Mouse (Mus musculus) left cerebral cortex, adult 2 months (tissue): ENCODE results near the gene Lbhd2. TPM values are rescaled to one million over a fixed set of nuclear protein-coding genes. Genes with fewer than 3 reads are reported as not detected.

Experiments used
- DNase-seq, 2 experiments: peaks; one replicate each; pipeline ENCODE4 v3.0.0; 2021 to 2022; ENCODE audit warnings: low spot score in 2 of 2, mixed read lengths in 1 of 2; ENCODE audit errors: extremely low spot score in 1 of 2
- H3K27ac ChIP-seq: fragments of 200-600 bp; 2 replicates; pipeline ENCODE4 v1.8.1; 2022
- H3K4me3 ChIP-seq: fragments of 200-600 bp; 2 replicates; pipeline ENCODE4 v1.8.1; 2022
- CTCF ChIP-seq: fragments of 200-600 bp; IDR thresholded peaks from 2 replicates; pipeline ENCODE4 v1.8.1; 2022; ENCODE audit warnings: antibody characterized with exemption, mild to moderate bottlenecking, moderate library complexity
- intact Hi-C: fragments of 180-260 bp; cut with DNase I; formaldehyde crosslinking; loops from one replicate; pipeline ENCODE4 v1.15.1; 2025
- total RNA-seq, 2 experiments: library from RNA; stranded (reverse); gene quantifications; 2 replicates each; pipeline ENCODE4 v1.2.3; 2021

Gene Lbhd2
- total RNA-seq, 2 experiments from 2014 or later, result 1.3 to 2.8 TPM

- no peak for TF ChIP-seq CTCF
- peak within 1 kb of the TSS; percentile 65 for H3K4me3 ChIP-seq
- peak within 1 kb of the TSS; percentile 98 for H3K27ac ChIP-seq
- DNase-seq, result peak; percentile 95 to 96
- intact Hi-C loops, result loop anchor here (2.0 kb wide), 1 partner anchor 45 kb away; no protein-coding TSS in a partner anchor
Observed at GRCm38 (mm10) chr12:111377376-111377973, 29.1 kb upstream of the Lbhd2 start, which contains the start of gene Cdc42bpb. Gene Cdc42bpb, minus strand, starts transcription at chr12:111377718.

GRCm38 (mm10) chr12:111377986-111378490 is 28.6 kb upstream of the Lbhd2 start:
- peak overlapping the region; percentile 98 for H3K27ac ChIP-seq
- TF ChIP-seq CTCF, result no peak
- intact Hi-C loops, result loop anchor here (2.0 kb wide), 1 partner anchor 45 kb away; no protein-coding TSS in a partner anchor
- peak overlapping the region; percentile 65 for H3K4me3 ChIP-seq
- DNase-seq, result no peak

GRCm38 (mm10) chr12:111378812-111379211 is 27.8 kb upstream of the Lbhd2 start:
- H3K4me3 ChIP-seq, result no peak overlapping the region
- H3K27ac ChIP-seq, result peak overlapping the region; percentile 98; the same call in 1 of the 2 replicates
- intact Hi-C loops, result no loop called here

GRCm38 (mm10) chr12:111385883-111386641 is 20.5 kb upstream of the Lbhd2 start:
- no peak for DNase-seq
- TF ChIP-seq CTCF, result no peak
- no peak overlapping the region for H3K4me3 ChIP-seq
- intact Hi-C loops, result no loop called here
- H3K27ac ChIP-seq, result no peak overlapping the region

More at GRCm38 (mm10) chr12:111378812-111379211, 27.8 kb upstream of the Lbhd2 start:
- no peak for DNase-seq
- TF ChIP-seq CTCF, result no peak

- TF ChIP-seq CTCF, result no peak
Observed at GRCm38 (mm10) chr12:111386642-111387120, 19.9 kb upstream of the Lbhd2 start.

GRCm38 (mm10) chr12:111387146-111387545 is 19.5 kb upstream of the Lbhd2 start:
- H3K27ac ChIP-seq, result no peak overlapping the region
- no peak overlapping the region for H3K4me3 ChIP-seq
- no peak for DNase-seq
- intact Hi-C loops, result no loop called here
- TF ChIP-seq CTCF, result no peak

More at GRCm38 (mm10) chr12:111386642-111387120, 19.9 kb upstream of the Lbhd2 start:
- intact Hi-C loops, result no loop called here
- H3K4me3 ChIP-seq, result no peak overlapping the region
- H3K27ac ChIP-seq, result no peak overlapping the region
- no peak for DNase-seq

- intact Hi-C loops, result no loop called here
- no peak for DNase-seq
- Histone ChIP-seq H3K27ac (no peak overlapping the region), H3K4me3 (no peak overlapping the region)
- TF ChIP-seq CTCF, result no peak
Observed at GRCm38 (mm10) chr12:111394008-111394407, 12.6 kb upstream of the Lbhd2 start.

- H3K27ac ChIP-seq, result no peak overlapping the region
- intact Hi-C loops, result no loop called here
- no peak for DNase-seq
- no peak for TF ChIP-seq CTCF
- H3K4me3 ChIP-seq, result no peak overlapping the region
Observed at GRCm38 (mm10) chr12:111396997-111397396, 9.6 kb upstream of the Lbhd2 start.

- Histone ChIP-seq H3K27ac (no peak overlapping the region), H3K4me3 (no peak overlapping the region)
- intact Hi-C loops, result loop anchor here (1.0 to 5.0 kb wide), 2 partner anchors 12 to 129 kb away; partner anchors contain the start of gene Amn
- TF ChIP-seq CTCF, result peak; percentile 88
- DNase-seq, result peak; percentile 73 to 77
Observed at GRCm38 (mm10) chr12:111401454-111402184, 5.0 kb upstream of the Lbhd2 start.

GRCm38 (mm10) chr12:111404880-111405279 is 1.7 kb upstream of the Lbhd2 start:
- no peak for TF ChIP-seq CTCF
- no peak for DNase-seq
- Histone ChIP-seq H3K4me3 (no peak overlapping the region), H3K27ac (no peak overlapping the region)
- intact Hi-C loops, result loop anchor here (5.0 kb wide), 1 partner anchor 133 kb away; the partner anchor contains the start of gene Amn

- H3K27ac ChIP-seq, result no peak overlapping the region
- no peak overlapping the region for H3K4me3 ChIP-seq
- no peak for DNase-seq
- TF ChIP-seq CTCF, result no peak
- intact Hi-C loops, result no loop called here
Observed at GRCm38 (mm10) chr12:111409583-111409982, 3.0 kb downstream of the Lbhd2 start.
